9 mouse cellular contexts compared by ENCODE assay signal in genomic region chr12:36945964-36946363, GRCm38 (mm10).
DNase-seq lines count a peak whose midpoint lies in the region; ATAC-seq lines count a peak whose summit lies in the region.
"Had no signal": no experiment of that assay in that cellular context is flagged by ENCODE, and none has a peak within 500 bp of the region (broad histone marks: within the 10 kb centered on the region; RNA-seq: fewer than 3 reads in every experiment).

No protein-coding gene starts in this region.

- no peak overlapping the region for H3K4me3 ChIP-seq in kidney, embryonic 15.5 days (replicated peaks)
- H3K4me3 ChIP-seq: liver, embryonic 15.5 days had no signal

- H3K4me2 ChIP-seq in kidney, embryonic 15.5 days = no peak overlapping the region
- H3K4me2 ChIP-seq: liver, embryonic 15.5 days had no signal

- no peak overlapping the region for H3K27ac ChIP-seq in kidney, embryonic 15.5 days
- H3K27ac ChIP-seq: liver, embryonic 15.5 days had no signal

- no peaks in the 10 kb centered on the region for H3K27me3 ChIP-seq in kidney, embryonic 15.5 days
- H3K27me3 ChIP-seq: liver, embryonic 15.5 days had no signal

- 47% methylated on average over 1 of the region's 1 CpGs for WGBS in kidney, embryonic 15.5 days

- DNase-seq in kidney, adult 11 months = peak; percentile 37
- DNase-seq in embryo, embryonic 11 days = peak; percentile 57
- DNase-seq in heart, postnatal 36 days = peak; percentile 77 to 81
- DNase-seq in lung, postnatal 14 days = peak; percentile 89
- DNase-seq in MN1 (ENCODE audit: low spot score) = no peak
- no peak for DNase-seq in left cerebral cortex, postnatal 14 days (ENCODE audit: low spot score in 2 of 2)

- intact Hi-C loops in heart, postnatal 36 days (cut with DNase I) = loop anchor here (1.0 to 10.0 kb wide), 5 partner anchors 29 to 561 kb away; partner anchors contain the start of genes D630036H23Rik, Ispd and Meox2
- intact Hi-C loops in left cerebral cortex, postnatal 14 days (cut with DNase I) = no loop called here

- no peaks in the 10 kb centered on the region for H3K9me3 ChIP-seq in kidney, embryonic 15.5 days (replicated peaks)
- H3K9me3 ChIP-seq: liver, embryonic 15.5 days had no signal

- H3K36me3 ChIP-seq in kidney, embryonic 15.5 days = no peaks in the 10 kb centered on the region
- H3K36me3 ChIP-seq: liver, embryonic 15.5 days had no signal

- H3K9ac ChIP-seq in kidney, embryonic 15.5 days = no peak overlapping the region
- H3K9ac ChIP-seq: liver, embryonic 15.5 days had no signal

- ATAC-seq in kidney, embryonic 15.5 days (replicated peaks; ENCODE audit: low FRiP score) = no peak
- ATAC-seq in CD4-positive, CD25-positive, alpha-beta regulatory T cell, adult 4 months = no peak

- no peaks in the 10 kb centered on the region for H3K4me1 ChIP-seq in kidney, embryonic 15.5 days
- H3K4me1 ChIP-seq: liver, embryonic 15.5 days had no signal

Comparison
In these comparisons a context has a peak if more than half of its experiments do, and no peak if none do; other contexts are left out.
1. DNase-seq: peak in kidney, adult 11 months (single experiment), embryo, embryonic 11 days (single experiment), heart, postnatal 36 days (2 of 2) and lung, postnatal 14 days (single experiment); none in MN1 (single experiment) and left cerebral cortex, postnatal 14 days (0 of 2).